Mouse (Mus musculus): Measurements from ENCODE around the gene Grk6.

GRCm38 (mm10) chr13:55405783-55406390 is 39.0 kb upstream of the Grk6 start:
- TF ChIP-seq POLR2A (IDR thresholded peaks at IDR 0.05; ENCODE audit: low read depth, low read length): no peak
- no peak for TF ChIP-seq CTCF (IDR thresholded peaks at IDR 0.05; ENCODE audit: extremely low read depth, insufficient read depth, insufficient read length, insufficient replicate concordance)
